Mouse (Mus musculus) frontal cortex, postnatal 25 days (tissue): ENCODE measurements at regions not wholly inside any gene's neighbourhood (a gene's known extent, or its start where the extent isn't known, plus 50 kb on each side); places are given as distances from the start of the nearest gene placed in this dataset.

Experiments
- DNase-seq, 2 experiments: peaks; one replicate each; pipeline ENCODE4 v3.0.0; 2022; ENCODE audit warnings: low spot score in 2 of 2

DNA sequence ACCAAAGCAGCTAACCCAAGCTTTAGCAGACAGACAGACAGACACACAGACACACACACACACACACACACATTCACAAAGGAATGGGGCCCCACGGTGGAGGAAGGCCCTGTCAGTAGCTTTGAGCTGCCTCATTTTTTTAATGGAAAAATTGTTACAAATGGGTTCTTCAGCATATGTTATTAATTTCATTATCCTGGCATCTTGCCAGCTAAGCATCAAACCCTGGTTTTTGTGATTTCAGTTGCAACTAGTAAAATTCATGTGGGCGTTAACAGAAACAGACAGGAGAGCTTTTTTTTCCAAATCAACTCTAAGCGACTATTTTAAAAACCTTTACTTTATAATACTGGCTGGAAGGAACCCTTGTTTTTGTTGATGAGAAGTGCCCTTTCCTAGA, 138.4 kb upstream of the Eya4 start:
- no peak for DNase-seq

DNA sequence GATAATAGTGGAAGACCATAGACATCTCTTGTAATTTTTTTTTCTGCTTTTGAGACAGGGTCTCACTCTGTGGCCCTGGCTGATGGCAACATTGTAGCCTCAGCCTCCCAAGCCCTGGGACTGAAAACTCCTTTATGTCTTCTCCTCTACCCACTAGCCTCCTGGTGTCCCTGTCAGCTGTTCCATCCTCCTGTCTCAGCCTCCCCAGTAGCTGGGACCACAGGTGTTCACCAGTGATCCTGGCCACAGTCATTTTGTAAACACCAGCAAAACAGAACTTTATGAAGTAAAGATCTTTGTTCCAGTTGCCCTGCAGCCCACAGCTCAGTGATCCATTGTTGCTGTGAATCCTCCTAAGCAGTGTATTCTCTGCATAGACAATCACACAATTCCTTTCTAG, 129.9 kb upstream of the Eya4 start:
- no peak for DNase-seq

DNA sequence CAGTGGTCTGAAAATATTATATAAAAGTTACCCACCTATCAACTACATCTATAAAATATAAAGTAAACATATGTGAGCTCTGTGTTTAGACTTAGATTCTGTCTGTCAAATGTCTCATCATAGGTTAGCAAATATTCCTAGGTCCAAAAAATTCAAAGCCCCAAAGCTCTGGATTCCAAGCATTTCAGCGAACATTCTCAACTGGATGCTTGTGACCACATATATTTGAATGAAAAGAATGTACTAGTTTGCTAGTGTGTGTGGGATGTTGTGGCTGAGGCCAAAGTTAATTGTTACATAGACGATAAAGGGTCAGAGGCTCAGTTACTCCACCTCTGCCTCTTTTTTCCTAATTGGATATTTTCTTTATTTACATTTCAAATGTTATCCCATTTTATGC, 128.3 kb upstream of the Eya4 start:
- no peak for DNase-seq

DNA sequence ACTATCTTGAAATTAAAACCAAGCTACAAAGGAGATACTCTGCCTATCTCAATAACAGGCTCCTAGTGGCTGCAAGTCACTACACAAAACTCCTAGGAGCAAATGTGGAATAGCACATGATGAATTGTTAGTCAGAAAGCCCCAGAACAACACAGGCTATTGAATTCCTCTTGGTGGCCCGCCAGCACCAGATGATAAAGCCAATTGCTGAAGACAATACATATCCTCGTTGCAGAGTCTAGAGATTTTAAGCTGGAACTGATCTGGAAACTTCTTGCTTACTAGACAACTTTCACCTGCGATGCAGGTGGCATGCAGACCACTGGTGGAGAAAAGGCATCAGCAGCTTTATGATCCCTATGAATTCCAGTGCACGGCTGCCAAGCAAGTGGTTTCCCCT, 126.5 kb upstream of the Eya4 start:
- DNase-seq: no peak

DNA sequence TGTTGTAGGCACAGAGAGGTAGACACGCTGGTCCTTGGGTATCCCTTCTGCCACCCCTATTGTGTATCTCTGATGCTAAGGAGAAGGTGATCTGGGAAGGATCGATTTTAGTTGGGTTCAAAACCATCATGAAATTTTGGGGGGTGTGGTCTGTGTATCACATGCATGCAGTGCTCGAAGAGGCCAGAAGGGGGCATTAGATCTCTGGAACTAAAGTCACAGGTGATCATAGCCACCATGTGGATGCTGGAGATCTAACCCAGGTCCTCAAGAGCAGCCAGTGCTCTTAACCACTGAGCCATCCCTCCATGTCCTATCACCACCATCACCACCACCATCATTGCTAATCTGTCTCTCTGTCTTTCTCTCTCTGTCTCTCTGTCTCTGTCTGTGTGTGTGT, 100.4 kb upstream of the Eya4 start:
- no peak for DNase-seq

DNA sequence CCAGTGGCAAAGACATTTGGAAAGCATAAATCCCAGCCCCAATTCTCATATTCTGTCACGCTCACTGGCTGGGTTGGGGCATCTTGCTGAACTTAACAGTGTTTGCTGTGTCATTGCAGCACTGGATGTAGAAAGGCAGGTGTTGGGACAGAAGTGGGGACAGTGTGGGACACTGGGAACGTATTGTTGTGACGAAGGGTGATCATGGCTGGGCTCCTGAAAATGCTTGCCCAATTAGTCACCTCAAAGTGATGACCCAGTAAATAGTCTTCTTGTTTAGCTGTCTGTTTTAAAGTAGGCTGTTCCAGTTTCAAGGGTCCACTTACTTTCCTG, 100.0 kb upstream of the Eya4 start:
- no peak for DNase-seq

DNA sequence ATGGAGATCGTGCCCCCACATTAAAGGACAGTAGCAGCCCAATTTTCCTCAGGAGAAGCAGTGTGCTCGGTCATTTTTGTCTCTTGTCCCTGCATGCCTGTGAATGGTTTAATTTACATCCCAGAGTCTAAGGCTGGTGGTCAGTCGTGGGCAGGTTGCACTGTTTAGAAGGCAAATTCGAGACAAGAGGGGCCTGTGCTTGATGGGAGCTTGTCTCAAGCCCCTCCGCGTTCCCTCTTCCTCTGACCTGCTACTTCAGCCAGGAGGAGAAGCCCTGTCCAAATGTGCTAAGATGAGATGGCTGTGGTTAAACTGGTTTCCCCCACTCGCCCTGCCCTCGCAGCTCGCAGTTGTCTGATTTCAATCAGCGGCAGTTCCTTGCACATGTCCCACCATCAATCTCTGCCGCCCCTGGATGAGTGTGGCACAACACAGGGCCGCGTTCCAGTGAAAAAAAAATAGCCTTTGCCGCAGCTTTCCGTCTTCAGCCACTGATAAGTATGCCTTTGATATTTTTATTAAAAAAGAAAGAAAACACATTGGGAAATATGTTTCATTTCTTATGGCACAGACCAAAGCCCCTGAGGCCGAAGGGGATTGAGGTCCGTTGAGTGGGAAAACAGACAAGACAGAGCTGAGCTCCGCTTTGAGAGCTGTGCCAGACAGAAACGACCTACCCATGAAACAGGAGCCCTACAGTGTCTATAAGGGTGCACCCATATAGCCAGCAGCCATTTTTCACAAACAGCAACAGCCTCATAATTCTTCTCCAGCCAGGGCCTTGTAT, 99.5 kb upstream of the Eya4 start:
- DNase-seq: no peak

DNA sequence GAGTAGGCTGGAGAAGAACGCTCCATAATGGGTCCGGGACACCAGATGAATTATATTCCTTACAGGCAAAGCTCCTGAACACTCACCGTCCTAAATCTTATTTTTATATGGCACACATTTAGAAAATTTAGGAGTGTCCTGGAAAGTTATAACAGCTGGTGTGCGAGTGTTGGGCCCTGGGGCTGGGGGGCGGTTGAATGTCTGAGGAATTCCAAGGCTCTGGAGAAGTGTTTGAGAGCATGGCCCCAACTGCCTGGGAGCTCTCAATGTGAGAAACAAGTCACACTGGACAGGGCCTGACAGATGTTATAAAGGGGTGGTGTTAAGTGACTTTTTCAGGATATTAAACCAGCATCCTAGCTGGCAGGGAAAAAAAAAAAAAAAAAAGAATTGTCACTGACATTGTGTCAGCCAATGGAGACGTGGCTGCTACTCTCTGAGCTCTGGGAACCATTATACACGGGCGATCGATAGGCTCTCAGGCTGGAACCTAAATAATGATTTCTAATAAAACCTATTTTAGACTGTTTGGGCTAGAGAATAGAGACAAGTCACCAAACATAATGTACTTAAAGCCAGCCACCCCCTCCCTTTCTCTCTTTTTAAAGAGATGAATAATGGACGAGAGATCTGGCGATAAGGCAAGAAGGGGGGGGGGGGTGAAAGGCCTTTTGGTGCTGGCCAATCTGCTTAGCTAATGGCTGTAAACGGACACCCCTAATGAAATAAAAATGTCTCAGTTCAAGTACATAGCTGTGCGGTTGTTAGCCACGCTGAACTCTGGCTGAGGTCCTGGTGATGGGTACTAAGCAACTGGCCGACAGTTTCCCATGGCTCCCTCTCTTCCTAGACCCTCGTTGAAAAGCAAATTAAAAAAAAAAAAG, 98.6 kb upstream of the Eya4 start:
- DNase-seq: no peak

DNA sequence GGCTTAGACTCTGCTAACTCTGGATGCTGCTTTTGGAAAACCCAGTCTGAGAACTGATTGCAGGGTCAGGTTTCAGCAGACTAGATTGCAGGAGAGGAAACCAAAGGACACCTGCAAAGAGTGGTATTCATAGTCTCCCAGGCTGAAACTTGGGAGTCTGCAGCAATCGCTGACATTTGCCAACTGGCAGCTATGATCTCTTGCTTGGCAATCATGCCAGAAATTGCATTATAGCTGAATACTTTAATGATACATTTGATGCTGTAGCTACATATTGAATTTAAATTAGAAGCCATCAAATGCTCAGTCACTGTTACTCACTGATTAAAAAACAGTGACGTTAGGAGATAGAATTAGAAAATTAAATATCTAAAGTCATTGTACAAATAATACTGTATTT, 79.8 kb upstream of the Eya4 start:
- DNase-seq: no peak

DNA sequence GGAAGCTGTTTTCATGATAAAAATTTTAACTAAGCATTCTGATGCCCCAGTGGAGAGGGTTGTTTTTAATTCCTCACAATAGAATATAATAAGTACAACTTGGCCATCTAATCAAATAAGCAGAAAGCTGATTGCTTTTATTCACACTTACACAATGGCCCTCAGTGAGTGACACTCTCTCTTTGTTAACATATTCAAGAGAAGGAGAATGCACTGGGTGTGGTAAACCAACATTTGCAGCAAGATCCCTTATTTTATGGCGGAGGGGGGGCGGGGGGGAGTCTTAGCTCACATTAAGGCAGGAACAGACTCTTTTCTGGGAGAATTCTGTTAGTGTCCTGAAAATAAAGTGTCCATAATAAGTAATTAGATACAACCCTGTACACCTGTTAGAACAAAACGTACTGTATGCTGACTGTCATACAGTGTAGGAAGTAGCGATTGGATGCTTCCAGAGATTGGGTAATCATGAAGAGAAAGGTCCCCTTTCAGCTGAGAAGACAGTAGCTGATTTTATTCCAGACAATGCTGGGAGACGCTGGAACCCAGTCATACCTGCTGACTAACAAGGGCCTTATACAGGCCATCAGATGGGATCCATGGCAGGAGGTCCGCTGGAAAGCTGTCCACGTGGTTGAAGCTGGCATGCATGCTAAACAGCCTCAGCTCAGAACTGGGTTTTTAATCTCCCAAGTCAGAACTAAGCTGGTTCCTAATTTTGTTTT, 63.4 kb upstream of the Eya4 start:
- no peak for DNase-seq

DNA sequence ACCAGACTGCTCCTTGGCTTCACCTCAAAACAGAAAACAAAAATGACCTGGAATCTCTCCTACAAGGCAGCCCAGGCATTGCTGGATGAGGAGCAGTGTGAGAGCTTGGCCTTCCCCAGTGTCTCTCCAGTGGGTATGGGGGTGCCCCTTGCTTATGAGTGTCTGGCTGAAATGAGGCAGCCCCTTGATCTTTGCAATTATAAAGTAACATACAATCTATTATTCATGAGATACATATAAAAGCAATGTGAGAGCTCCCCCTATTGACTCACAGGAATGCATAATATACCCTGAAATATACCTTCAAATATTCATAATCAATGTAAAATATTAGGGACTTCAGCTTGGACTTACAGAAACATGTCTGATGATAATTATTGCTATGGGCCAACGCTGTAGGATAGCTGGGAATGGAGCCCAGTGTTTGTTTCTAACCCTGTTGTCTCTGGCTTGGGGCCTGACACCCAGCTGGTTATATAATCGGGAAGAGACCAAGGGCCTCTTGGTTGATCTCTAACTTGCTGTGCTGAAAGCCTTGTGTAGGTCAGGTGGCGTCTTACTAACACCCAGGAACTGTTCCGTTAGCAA, 52.9 kb upstream of the Eya4 start:
- peak in 1 of 2 experiments; percentile 4 for DNase-seq
